Mouse (Mus musculus): Measurements from ENCODE around the gene Snx18. TPM values are rescaled to one million over a fixed set of nuclear protein-coding genes. Genes with fewer than 3 reads are reported as not detected.
A peak's percentile ranks its signal among the peaks of the same experiment; 100 is the strongest.

The Snx18 gene
- polyA plus RNA-seq, 1 experiment from 2014 or later: 29.6 TPM

DNA sequence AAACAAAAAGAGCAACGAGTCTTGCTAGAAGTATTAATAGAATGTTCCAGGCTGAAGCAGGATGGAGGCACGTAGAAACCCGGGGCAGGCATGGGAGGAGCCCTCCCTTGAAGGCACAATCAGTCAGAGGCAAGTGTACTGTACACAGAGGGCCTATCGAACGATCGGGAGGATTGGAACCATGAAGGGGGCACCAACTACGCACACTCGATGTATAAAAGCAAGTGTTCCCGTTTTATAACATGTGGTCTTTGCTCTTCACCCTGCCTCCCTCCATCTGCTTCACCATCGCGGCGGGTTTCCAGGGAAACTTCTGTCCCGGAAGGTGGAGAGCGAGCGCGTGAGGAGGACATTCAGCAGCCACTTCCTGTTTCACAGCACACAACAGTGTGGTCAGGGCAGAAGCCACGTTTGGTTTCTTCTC, 17.4 kb upstream of the Snx18 start:
- Histone ChIP-seq H3K36me3 (no peaks in the 10 kb centered on the region), H3K4me1 (replicated peaks) (peaks cover 10% of the 10 kb centered on the region), H3K9me3 (replicated peaks) (no peaks in the 10 kb centered on the region), H3K27ac (ENCODE audit: poor library complexity, severe bottlenecking) (no peak overlapping the region), H3K9ac (no peak overlapping the region), H3K4me2 (no peak overlapping the region), H3K4me3 (no peak overlapping the region), H3K27me3 (replicated peaks) (no peaks in the 10 kb centered on the region)
- no peak for ATAC-seq (ENCODE audit: insufficient number of reproducible peaks, low FRiP score)
- 66% methylated on average over 17 of the region's 17 CpGs for WGBS

DNA sequence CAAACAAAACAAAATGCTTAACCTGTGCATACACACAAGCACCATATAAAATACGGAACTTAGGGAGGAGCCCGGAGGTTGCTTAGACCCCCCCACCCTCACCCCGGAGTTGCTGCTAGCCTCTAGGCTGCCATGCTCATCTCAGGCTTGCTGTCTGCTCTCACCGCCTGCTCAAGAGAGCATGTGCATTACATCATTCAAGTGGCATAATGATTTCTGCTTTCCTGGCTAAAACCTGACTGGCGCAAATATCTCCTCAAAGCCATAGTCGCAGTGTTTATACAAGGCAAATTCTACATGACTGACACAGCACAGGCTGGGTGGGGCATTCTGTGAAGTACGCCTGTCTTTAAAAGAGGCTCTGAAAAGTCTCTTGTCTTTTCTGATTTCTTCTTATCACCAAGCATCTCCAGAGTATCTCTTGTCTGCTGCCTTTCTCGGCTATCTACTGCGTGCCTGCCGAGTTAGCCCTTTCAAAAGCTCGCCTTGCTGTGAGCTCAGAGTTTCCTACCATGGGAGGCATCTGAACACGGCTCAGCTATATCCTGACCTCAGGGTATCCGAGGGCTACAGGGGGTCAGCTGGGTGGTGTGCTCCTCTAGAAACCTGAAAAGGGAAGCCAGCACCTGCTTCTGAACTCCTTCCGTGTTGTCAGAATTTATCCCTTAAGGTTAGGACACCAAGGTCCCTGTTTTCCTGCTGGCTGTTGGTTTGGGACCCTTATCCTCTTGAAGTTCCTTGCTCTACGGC, 16.5 kb upstream of the Snx18 start:
- H3K4me3 ChIP-seq: no peak overlapping the region
- no peak overlapping the region for H3K9ac ChIP-seq
- peaks cover 10% of the 10 kb centered on the region for H3K4me1 ChIP-seq (replicated peaks)
- no peaks in the 10 kb centered on the region for H3K36me3 ChIP-seq
- no peak for ATAC-seq (ENCODE audit: insufficient number of reproducible peaks, low FRiP score)
- peak overlapping the region; percentile 27; the same call in 1 of the 2 replicates for H3K4me2 ChIP-seq
- no peaks in the 10 kb centered on the region for H3K27me3 ChIP-seq (replicated peaks)
- 39% methylated on average over 15 of the region's 15 CpGs for WGBS
- no peak overlapping the region for H3K27ac ChIP-seq (ENCODE audit: poor library complexity, severe bottlenecking)
- H3K9me3 ChIP-seq (replicated peaks): no peaks in the 10 kb centered on the region

DNA sequence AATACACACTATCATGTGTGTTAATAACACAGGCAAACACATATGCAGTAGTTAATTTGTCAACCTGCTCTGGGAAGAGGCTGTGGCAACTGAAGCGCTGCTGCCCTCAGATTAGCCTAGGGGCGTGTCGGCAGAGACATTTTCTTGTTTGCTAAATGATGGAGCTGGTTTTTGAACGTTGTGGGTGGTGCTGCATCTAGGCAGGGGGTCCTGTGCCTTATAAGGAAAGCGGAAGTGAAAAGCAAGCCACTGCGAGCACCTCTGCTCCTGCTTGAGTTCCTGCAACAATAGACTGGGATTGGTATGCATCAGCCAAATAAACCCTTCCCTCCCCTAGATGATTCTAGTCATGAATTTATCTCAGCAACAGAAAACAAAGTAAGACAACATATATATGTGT, 14.1 kb upstream of the Snx18 start:
- Histone ChIP-seq H3K9me3 (replicated peaks) (no peaks in the 10 kb centered on the region), H3K36me3 (no peaks in the 10 kb centered on the region), H3K9ac (no peak overlapping the region), H3K27me3 (replicated peaks) (no peaks in the 10 kb centered on the region), H3K27ac (ENCODE audit: poor library complexity, severe bottlenecking) (no peak overlapping the region), H3K4me2 (no peak overlapping the region), H3K4me3 (no peak overlapping the region), H3K4me1 (replicated peaks) (peaks cover 10% of the 10 kb centered on the region)
- ATAC-seq (ENCODE audit: insufficient number of reproducible peaks, low FRiP score): no peak
- WGBS: 59% methylated on average over 6 of the region's 6 CpGs

DNA sequence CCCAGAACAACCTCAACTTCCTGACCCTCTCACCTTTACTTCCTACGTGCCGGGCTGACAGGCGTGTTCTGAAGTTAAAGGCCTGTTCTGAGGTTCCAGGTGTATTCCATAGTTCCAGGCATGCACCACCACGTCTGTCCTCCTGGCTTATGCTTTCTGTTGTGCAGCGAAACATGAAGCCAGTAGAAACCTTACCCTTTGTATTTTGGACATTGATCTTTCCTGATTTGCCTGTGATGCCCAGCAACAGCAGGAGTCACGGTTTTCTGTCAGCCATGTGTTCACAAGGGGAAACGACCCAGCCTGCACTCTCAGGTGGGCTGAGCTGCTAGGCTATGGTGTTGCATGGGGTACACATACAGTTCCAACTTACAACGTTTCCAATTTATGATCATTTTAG, 9.2 kb upstream of the Snx18 start:
- ATAC-seq (ENCODE audit: insufficient number of reproducible peaks, low FRiP score): no peak
- no peaks in the 10 kb centered on the region for H3K4me1 ChIP-seq (replicated peaks)
- no peak overlapping the region for H3K27ac ChIP-seq (ENCODE audit: poor library complexity, severe bottlenecking)
- H3K27me3 ChIP-seq (replicated peaks): no peaks in the 10 kb centered on the region
- H3K4me2 ChIP-seq: no peak overlapping the region
- no peak overlapping the region for H3K4me3 ChIP-seq
- H3K9ac ChIP-seq: no peak overlapping the region
- WGBS: 74% methylated on average over 8 of the region's 8 CpGs
- H3K9me3 ChIP-seq (replicated peaks): no peaks in the 10 kb centered on the region
- no peaks in the 10 kb centered on the region for H3K36me3 ChIP-seq

DNA sequence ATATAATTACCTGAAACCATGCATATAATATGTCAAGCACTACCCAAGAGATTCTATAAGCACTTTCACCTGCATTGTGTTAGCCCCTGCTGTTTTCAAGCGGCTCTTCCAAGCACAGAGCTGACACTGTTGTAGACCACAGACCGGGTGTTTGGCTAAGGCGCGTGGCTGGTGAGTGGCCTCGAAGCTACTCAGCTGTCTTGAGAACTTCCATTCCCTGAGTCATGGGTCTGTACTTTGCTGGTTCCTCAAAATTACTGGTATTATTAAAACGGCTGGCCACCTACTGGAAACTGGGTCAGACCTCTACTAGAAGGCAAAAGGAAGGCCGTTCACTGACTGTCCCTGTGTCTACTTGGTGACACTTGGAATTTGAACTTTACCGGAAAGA, 4.5 kb upstream of the Snx18 start:
- no peak overlapping the region for H3K4me3 ChIP-seq
- H3K4me2 ChIP-seq: no peak overlapping the region
- WGBS: 71% methylated on average over 8 of the region's 8 CpGs
- no peaks in the 10 kb centered on the region for H3K36me3 ChIP-seq
- H3K9me3 ChIP-seq (replicated peaks): no peaks in the 10 kb centered on the region
- no peak for ATAC-seq (ENCODE audit: insufficient number of reproducible peaks, low FRiP score)
- H3K4me1 ChIP-seq (replicated peaks): peaks cover 5% of the 10 kb centered on the region; the same call in 1 of the 2 replicates
- no peak overlapping the region for H3K9ac ChIP-seq
- no peak overlapping the region for H3K27ac ChIP-seq (ENCODE audit: poor library complexity, severe bottlenecking)
- no peaks in the 10 kb centered on the region for H3K27me3 ChIP-seq (replicated peaks)

DNA sequence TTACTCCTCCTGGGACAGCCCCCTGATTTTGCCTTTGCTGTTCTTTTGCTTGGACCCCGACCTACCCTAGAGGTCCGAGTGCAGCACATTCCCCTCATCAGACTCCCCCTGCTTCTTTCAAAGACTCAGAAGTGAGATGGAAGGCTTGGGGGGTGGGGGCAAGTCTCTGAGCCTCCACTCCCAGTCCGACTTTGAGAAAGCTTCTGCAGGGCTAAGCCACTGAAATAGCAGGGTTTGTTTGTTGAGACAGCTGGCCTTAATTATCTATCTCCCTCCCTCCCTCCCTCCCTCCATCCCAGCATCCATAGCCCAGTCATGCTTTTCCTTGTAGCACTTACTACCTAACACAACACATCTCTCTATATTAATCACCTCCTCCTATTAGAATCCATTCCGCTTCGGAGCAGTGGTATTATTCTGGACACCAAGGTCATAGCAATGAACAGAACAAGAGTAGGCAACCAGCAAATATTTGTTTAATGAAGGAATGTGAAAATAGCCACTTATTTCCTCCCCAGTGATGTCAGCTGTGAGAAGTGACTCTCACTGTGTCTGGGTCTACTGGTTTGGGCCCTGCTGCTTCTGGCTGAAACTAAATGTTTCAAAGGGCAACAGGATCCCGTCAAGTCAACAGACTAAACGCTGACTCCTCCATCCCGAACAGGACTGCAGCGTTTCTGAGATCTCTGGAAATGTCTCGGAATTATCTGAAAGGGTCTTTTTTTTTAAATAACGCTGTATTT, 3.9 kb upstream of the Snx18 start:
- no peak for ATAC-seq (ENCODE audit: insufficient number of reproducible peaks, low FRiP score)
- 46% methylated on average over 11 of the region's 11 CpGs for WGBS
- no peak overlapping the region for H3K9ac ChIP-seq
- no peak overlapping the region for H3K27ac ChIP-seq (ENCODE audit: poor library complexity, severe bottlenecking)
- H3K4me3 ChIP-seq: no peak overlapping the region
- no peaks in the 10 kb centered on the region for H3K36me3 ChIP-seq
- peaks cover 7% of the 10 kb centered on the region for H3K4me1 ChIP-seq (replicated peaks)
- H3K4me2 ChIP-seq: no peak overlapping the region
- H3K27me3 ChIP-seq (replicated peaks): no peaks in the 10 kb centered on the region
- no peaks in the 10 kb centered on the region for H3K9me3 ChIP-seq (replicated peaks)

DNA sequence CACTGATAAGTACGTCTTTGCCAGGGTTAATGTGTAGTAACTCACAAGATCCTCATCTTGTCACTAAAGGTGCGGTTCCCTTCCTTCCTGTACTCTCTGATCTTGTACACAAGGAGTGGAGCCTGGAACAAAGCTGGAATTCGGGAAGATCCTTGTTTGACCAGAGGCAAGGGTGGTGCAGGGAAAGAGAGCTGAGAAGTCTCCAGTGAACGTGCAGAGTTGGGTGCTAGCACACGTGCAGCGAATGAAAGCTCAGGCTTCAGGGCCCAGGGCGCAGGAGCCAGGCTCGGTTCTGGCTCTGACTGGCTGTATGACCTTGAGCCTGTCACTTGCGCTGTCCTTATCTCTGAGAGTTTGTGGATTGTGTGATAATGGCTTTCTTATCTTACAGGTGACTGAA, 639 bp upstream of the Snx18 start:
- H3K27me3 ChIP-seq (replicated peaks): no peaks in the 10 kb centered on the region
- ATAC-seq (ENCODE audit: insufficient number of reproducible peaks, low FRiP score): no peak
- no peaks in the 10 kb centered on the region for H3K9me3 ChIP-seq (replicated peaks)
- no peak overlapping the region for H3K4me3 ChIP-seq
- no peaks in the 10 kb centered on the region for H3K36me3 ChIP-seq
- H3K9ac ChIP-seq: no peak overlapping the region
- WGBS: 53% methylated on average over 9 of the region's 9 CpGs
- no peak overlapping the region for H3K27ac ChIP-seq (ENCODE audit: poor library complexity, severe bottlenecking)
- no peak overlapping the region for H3K4me2 ChIP-seq
- H3K4me1 ChIP-seq (replicated peaks): peaks cover 25% of the 10 kb centered on the region

DNA sequence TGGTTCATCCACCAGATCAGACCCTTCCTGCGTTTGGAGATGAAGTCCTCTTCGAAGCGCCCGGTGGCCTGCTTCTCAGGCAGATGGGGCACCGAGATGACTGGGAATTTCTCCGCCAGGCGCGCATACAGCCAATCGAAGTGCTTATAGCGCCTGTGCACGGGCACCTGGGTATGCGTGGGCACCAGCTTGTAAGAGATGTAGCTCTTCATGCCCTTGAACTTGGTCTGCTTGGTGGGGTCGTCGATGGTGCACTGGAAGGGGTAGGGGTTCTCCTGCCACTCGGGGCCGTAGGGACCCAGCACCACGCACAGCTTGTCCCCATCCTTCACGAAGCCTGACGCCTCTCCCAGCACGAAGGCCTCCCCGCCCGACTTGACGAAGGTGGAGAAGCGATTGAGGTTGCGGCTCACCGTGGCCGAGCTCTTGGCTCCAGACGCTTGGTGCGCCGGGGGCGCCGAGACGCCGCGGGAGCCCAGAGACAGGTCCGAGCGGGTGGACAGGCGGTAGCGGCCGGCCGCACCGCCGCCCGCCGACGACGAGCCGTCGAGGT, 950 bp downstream of the Snx18 start:
- H3K4me3 ChIP-seq: peak overlapping the region; percentile 80
- WGBS: 10% methylated on average over 49 of the region's 49 CpGs
- H3K36me3 ChIP-seq: 0 out of 2 replicates have a peak, but pooled peaks cover 2% of the 10 kb centered on the region
- H3K9me3 ChIP-seq (replicated peaks): no peaks in the 10 kb centered on the region
- peaks cover 41% of the 10 kb centered on the region for H3K4me1 ChIP-seq (replicated peaks)
- peak overlapping the region; percentile 82 for H3K27ac ChIP-seq (ENCODE audit: poor library complexity, severe bottlenecking)
- no peaks in the 10 kb centered on the region for H3K27me3 ChIP-seq (replicated peaks)
- peak overlapping the region; percentile 91 for H3K9ac ChIP-seq
- no peak for ATAC-seq (ENCODE audit: insufficient number of reproducible peaks, low FRiP score)
- peak overlapping the region; percentile 80 for H3K4me2 ChIP-seq

DNA sequence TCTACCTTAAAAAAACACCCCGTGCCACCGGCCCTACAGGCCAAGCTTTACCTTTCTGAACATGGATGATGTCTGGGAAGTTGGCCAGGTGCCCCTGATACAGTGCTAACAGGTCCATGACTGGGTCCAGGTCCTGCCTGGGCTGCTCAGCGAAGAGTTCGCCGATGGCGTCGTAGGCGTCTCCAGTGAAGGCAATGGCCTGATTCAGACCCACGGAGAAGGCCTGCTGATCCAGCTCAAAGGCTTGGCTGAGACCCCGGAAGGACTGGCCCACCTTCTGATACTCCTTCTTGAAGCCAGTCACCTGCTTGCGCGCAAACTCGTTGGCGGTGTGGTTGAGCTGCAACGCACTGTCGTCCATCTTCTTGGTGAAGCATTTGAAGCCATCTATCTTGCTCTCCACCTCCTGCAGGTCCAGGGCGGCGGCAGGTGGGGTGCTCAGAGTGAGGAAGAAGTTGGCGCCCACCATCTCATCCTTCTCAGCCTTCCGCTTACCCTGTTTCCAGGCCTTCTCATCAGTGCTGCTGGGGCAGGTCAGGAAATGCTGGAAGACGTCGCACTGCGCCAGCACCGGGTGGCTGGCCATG, 1.5 kb downstream of the Snx18 start:
- H3K27me3 ChIP-seq (replicated peaks): no peaks in the 10 kb centered on the region
- peak overlapping the region; percentile 80 for H3K4me3 ChIP-seq
- no peak for ATAC-seq (ENCODE audit: insufficient number of reproducible peaks, low FRiP score)
- no peaks in the 10 kb centered on the region for H3K9me3 ChIP-seq (replicated peaks)
- H3K27ac ChIP-seq (ENCODE audit: poor library complexity, severe bottlenecking): peak overlapping the region; percentile 79
- peak overlapping the region; percentile 80 for H3K4me2 ChIP-seq
- 0 out of 2 replicates have a peak, but pooled peaks cover 3% of the 10 kb centered on the region for H3K36me3 ChIP-seq
- 48% methylated on average over 24 of the region's 24 CpGs for WGBS
- peaks cover 47% of the 10 kb centered on the region for H3K4me1 ChIP-seq (replicated peaks)
- H3K9ac ChIP-seq: peak overlapping the region; percentile 91

DNA sequence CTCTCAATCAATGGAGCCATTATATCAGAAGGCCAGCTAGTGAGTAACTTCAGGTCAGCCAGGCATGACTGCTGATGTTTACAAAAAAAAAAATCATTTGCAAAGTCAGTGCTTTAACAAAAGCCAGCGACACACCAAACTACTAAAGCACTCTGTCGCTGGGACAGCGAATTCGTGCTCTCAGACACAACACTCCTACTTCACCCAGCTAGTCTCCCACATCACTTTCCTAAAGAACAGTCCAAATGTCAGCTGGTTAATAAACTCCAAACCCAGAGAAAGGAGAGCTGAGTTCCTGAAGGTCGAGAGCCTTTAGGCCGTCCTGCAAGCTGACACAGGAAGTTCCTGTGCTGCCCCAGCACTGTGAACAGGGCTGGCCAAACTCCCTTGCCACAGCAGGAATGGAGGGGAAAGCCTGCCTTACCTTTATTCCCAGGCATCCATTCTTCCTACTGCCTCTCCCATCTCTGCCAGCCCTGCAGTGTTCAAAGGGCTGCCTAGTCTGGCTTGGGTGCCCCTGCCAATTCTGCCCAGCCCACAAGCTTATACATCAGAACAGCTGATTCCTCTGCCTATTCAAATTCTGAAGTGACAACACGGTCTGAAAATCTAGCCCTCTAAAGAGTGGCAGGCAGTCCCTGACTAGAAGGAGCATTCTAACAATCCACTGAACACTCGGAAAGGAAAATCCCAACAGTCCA, 2.2 kb downstream of the Snx18 start:
- peak overlapping the region; percentile 80 for H3K4me3 ChIP-seq
- no peaks in the 10 kb centered on the region for H3K27me3 ChIP-seq (replicated peaks)
- peak overlapping the region; percentile 79 for H3K27ac ChIP-seq (ENCODE audit: poor library complexity, severe bottlenecking)
- H3K4me2 ChIP-seq: peak overlapping the region; percentile 80
- peaks cover 54% of the 10 kb centered on the region for H3K4me1 ChIP-seq (replicated peaks)
- WGBS: 9% methylated on average over 8 of the region's 8 CpGs
- 0 out of 2 replicates have a peak, but pooled peaks cover 3% of the 10 kb centered on the region for H3K36me3 ChIP-seq
- no peaks in the 10 kb centered on the region for H3K9me3 ChIP-seq (replicated peaks)
- no peak for ATAC-seq (ENCODE audit: insufficient number of reproducible peaks, low FRiP score)
- H3K9ac ChIP-seq: peak overlapping the region; percentile 91
